Mouse (Mus musculus) frontal cortex, postnatal 25 days (tissue): ENCODE data around the gene Tmtc1.
A peak's percentile ranks its signal among the peaks of the same experiment; 100 is the strongest.

Source experiments
- DNase-seq, 2 experiments: peaks; one replicate each; pipeline ENCODE4 v3.0.0; 2022; ENCODE audit warnings: low spot score in 2 of 2

The Tmtc1 gene

GRCm38 (mm10) chr6:148315106-148315505, 129.1 kb downstream of the Tmtc1 start:
- no peak for DNase-seq

- no peak for DNase-seq
These were observed 133.2 kb downstream of the Tmtc1 start for GRCm38 (mm10) chr6:148310981-148311380.

GRCm38 (mm10) chr6:148305821-148306220, 138.4 kb downstream of the Tmtc1 start:
- no peak for DNase-seq

DNA sequence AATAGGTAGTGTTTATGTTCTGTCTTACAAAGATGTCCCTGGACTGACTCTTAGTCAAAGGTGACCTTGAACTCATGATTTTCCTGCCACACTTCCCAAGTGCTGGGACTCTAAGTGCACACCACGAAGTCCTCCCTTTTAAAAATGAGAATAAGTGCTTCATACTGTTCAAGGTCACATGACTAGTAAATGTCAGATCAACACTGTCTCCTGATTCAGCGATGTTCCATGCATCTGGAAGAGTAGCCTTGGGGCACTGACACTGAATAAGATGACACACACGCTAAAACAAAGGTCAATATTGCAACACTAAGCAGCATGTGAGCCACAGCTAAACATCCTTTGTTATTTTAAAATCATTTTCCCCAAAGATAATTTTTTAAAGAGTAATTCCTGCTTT, 139.0 kb downstream of the Tmtc1 start:
- no peak for DNase-seq

DNA sequence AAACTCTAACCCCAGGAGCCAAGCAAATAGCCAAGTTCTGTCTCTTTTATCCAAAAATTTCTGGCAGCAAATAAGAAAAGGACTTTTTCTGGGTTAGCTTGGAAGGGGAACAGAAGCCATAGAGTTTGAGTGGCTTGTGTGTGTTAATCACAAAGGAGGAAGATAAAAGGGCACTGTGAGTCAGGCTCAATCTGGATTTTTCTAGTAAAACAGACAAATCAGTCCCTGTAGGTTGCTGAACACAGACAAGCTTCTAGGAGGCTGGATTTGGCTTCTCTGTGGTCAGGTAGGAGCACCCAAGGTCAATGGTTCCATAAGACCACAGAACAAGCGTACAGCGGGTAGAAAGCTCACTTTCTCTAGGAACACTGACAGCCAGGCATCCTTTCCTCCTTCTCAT, 141.9 kb downstream of the Tmtc1 start:
- DNase-seq = no peak

DNA sequence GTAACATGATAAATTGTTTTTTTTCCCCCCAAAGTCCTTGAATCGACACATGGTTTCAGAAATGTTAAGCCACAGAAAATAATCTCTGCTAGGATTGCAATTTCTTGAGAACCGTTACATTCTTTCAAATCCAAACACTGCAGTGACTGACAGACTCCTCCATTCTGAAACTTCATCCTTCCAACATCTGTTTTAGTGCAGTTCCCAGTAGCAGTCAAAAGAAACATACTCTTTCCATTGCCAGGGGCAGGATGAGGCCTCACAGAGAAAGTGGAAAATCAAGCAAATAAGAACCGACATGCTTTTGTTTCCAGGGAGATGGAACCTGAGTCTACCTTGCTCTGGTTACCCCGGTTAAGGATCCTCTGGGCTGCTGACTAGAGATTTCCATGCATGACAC, 147.1 kb downstream of the Tmtc1 start:
- no peak for DNase-seq

DNA sequence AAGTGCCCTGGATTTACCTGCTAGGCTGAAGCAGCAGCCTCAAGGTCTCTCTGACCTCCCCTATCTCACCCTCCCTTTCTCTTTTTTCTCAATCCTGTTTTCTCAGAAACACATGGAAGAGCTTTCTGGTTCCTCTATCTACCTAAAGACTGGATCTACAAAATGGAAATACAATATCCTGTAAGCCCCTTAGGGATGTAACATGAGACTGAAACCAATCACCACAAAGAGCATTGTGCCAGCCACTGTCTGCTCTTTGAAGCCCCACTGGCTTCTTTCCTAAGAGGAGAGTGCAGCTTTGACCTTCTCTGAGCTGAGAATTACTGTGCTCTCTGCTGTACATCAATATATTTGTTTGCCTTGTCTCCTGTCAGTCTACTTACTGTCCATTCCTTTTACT, 147.8 kb downstream of the Tmtc1 start:
- DNase-seq = no peak

DNA sequence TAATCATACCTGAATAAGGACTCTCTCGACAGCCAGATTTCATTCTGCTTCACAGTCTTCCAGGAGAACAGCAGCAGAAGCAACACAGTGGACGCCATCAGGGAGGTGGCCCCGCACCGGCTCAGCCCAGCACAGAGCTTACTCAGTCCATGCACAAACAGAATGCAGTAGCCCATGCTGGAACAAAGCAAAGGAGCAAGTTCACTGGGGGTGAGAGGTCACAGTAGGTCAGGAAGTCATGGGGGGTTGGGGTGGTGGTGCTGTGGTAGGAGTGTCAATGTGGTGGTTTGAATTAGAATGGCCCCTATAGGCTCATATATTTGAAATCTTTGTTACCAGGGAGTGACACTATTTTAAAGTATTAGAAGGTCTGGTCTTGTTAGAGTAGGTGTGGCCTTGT, 149.7 kb downstream of the Tmtc1 start:
- no peak for DNase-seq

GRCm38 (mm10) chr6:148290865-148291264, 153.3 kb downstream of the Tmtc1 start:
- no peak for DNase-seq

DNA sequence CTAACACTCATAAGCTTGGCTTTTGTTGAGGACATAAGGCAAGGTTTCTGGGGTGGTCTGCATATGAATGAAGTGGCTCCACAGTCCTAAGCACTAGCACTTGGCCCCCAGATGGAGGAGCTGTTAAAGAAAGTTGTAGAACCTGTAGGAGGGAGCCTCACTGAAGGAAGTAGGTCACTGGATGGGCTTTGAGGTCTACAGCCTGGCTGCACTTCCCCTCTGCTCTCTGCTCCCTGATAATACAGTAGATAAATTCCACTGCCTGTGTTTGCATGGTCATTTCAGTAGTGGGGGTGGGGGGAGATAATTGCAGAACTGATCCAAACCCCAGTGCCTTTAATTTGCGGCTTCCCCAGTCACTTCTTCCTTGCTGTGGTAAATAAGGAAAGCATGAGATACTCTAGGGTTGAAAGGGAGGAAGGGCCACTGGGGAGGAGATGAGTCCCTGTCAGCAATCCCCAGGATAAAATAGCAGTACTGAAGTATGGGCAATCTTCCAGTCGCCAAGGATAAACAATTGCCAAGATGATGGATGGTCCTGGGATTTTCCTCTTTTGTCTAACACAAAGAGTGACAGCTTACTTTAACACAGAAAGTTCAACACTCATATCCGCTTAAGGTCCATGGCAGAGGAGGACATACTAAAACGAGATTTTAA, 160.8 kb downstream of the Tmtc1 start:
- no peak for DNase-seq

GRCm38 (mm10) chr6:148279240-148279639, 164.9 kb downstream of the Tmtc1 start:
- DNase-seq = no peak

GRCm38 (mm10) chr6:148276418-148276817, 167.8 kb downstream of the Tmtc1 start:
- no peak for DNase-seq

DNA sequence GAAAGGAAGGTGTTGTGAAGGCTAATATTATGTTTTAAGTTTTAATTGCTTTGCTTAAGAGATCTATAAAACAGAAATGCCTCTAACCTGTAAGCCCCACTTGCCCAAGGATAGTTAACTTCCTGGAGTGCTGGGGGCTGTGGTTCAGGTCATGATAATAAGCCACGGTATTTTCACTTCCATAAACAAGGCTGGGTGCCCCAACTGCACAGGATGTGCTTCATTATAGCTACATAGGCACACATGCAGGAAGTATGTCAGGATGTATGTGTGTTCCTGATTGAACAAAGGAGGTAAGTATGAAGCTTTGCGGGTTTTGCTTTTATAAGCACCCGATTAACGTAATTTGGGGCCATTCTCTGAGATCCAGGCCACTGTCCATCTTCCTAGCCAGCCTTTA, 169.1 kb downstream of the Tmtc1 start:
- DNase-seq = no peak

DNA sequence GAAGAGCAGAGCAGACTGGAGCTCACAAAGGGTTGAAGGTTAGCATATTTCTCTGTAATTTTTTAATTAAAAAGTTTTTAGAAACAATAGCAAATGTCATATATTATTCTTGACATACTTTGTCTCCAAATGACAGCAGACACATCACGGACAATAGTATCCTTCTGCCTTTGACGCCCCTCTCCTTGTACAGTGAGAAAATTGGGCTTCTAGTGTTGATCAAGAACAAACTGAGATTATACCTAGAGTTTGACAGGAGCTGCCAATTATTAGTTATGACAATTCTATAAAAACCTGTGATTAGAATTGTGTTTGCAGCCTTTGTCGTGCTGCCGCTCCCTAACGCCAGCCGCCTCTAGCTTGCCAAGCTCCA, 183.5 kb downstream of the Tmtc1 start:
- no peak for DNase-seq

- no peak for DNase-seq
These were observed 184.0 kb downstream of the Tmtc1 start for GRCm38 (mm10) chr6:148259979-148260728.

DNA sequence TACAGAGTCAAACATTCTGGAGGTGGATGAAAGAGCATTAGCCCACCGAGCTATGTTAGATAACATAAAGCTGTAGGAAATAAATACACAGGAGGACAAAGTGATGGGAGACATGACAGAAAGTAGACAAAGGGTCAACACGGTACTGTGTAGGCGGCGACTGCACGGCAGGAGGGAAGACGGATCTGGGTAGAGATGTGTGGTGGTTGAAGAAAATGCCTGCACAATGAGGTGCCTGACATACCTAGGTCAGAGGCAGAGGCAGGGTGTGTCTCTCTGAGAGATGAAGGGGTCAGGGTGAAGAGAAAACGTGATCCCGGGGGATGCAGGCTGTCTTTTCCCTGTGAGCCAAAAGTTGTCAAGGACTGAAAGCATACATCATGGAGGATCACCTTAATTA, 185.1 kb downstream of the Tmtc1 start:
- DNase-seq = no peak

DNA sequence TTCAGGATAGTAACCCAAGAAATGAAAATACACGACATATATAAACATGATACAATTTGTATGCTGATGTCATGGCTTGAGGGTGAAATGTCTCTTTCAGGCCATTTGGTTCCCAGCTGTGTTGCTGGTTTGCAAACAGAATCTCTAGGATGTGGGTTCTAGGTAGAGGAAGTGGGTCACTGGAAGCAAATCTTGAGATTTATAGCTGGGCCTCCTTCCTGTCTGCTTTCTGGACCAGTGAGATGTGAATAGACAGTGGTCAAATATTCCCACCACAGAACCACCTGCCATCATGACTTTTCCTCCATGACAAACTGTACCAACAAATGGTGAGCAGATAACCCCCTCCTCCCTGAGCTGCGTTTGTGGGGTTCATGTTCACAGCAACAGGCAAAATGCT, 186.4 kb downstream of the Tmtc1 start:
- no peak for DNase-seq

DNA sequence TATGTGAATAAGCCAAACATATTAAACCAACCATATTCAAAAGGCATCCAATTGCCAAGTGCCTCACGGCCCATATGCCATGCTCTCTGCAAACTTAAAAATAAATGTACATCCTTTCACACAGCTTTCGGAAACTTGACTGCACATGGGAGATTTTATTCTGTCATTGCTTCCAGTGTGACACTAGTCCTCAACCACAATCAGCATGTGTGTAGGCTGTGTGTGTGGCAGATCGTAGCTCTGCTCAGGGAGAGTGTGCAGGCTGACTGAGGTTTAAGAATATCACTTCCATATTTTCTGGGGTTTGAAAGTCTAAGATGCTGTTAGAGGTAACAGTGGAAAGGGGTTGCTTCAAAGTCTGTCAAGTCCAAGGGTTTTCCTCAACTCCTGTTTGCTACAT, 188.1 kb downstream of the Tmtc1 start:
- DNase-seq = no peak

DNA sequence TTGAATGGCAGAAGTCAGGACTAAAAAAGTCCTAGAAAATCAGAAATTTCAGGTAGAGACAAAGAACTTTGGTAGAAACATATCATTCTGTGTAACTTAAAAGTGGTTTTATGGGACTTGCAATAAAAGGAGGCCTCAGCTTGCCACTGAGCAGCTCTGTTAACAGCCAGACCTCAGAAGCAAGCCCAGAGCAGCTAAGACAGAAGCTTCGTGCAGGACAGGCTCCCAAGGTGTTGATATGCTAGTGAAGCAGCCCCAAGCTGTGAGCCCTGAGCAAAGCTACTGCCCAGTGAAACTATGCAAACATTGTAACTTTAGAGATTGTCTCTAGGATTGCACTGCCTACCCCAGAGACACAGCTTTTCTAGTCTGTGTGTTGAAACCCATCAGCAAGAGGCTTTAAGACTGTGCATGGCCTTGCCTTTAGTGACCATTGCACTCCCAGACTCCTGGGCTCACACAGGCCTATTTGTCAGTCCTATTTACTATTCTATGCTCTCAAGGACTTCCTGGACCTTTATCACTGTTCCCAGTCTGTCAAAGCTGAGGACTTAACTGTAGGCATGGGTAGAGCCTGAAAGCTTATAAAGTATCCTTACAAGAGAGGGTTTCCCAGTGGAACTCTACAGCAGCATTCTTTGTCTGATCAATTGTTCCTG, 188.7 kb downstream of the Tmtc1 start:
- no peak for DNase-seq

- no peak for DNase-seq
These were observed 195.0 kb downstream of the Tmtc1 start for GRCm38 (mm10) chr6:148249221-148249620.

- DNase-seq = peak in 1 of 2 experiments; percentile 43
These were observed 195.6 kb downstream of the Tmtc1 start for GRCm38 (mm10) chr6:148248625-148249024.

DNA sequence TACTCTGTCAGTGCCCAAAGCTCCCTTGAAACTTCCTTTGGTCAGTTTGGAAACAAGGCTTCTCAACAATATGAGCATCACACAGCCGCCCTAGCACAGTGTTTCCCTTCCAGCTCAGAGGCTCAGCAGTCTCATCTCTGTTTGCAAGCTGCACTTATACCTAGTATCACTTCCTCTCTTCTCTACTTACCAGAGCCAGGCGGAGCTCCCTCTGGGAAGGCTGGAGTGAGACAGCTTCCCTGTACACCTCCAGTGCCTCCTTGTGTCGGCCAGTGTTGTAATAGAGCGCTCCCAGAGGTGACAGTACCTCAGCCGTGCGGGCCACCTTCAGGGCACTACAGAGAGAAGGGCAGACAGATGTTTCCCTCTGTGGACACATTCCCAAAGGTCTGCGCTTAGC, 197.6 kb downstream of the Tmtc1 start:
- DNase-seq = no peak

DNA sequence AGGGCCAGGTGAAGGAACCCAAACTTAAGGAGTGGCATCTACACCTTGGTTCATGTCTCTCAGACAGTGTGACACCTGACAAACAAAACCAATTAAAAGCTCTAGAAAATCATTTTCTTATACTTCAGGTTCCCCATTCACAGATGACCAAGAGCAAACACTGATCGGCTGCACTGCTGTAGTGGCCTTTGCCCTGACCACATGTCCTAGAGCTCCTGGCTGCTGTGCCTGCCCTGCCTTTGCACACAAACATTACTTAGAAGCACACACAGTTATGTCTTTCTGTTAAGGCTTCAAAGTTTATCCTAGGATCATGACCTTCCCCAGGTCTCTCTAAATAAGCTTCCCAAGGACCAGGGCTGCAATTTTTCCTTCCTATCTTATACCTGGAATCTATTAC, 199.4 kb downstream of the Tmtc1 start:
- DNase-seq = no peak
